Mouse (Mus musculus): ENCODE measurements around the gene Phactr2.
"Not testable (repeated sequence)": the region's sequence is repeated elsewhere in the genome, so short reads cannot be mapped to it uniquely, and the experiment has no call there.

Gene Phactr2

GRCm38 (mm10) chr10:13213956-13214355 lies 260.3 kb downstream of the Phactr2 start:
- DNase-seq (ENCODE audit: low spot score in 2 of 2): no peak

DNA sequence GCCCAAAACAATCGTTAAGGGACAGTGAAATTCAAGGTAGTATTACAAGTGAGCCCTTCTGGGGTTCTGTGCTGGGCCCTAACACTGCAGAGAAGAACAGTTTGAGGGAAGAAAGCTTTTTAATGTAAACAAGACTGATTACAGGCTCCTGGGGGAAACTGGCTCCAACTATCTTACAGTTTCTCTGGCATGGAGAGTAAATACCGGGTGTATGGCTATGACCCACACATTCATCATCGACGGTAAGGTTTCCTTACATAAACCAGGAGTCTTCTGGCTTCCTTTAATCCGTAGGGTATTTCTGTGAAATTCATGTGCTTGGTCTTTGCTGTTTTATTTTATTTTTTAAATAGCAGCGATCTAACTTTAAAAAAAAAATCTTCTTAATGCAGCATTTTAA lies 261.4 kb downstream of the Phactr2 start:
- no peak for DNase-seq (ENCODE audit: low spot score in 2 of 2)

GRCm38 (mm10) chr10:13212326-13212725 lies 261.9 kb downstream of the Phactr2 start:
- DNase-seq (ENCODE audit: low spot score in 2 of 2): no peak

DNA sequence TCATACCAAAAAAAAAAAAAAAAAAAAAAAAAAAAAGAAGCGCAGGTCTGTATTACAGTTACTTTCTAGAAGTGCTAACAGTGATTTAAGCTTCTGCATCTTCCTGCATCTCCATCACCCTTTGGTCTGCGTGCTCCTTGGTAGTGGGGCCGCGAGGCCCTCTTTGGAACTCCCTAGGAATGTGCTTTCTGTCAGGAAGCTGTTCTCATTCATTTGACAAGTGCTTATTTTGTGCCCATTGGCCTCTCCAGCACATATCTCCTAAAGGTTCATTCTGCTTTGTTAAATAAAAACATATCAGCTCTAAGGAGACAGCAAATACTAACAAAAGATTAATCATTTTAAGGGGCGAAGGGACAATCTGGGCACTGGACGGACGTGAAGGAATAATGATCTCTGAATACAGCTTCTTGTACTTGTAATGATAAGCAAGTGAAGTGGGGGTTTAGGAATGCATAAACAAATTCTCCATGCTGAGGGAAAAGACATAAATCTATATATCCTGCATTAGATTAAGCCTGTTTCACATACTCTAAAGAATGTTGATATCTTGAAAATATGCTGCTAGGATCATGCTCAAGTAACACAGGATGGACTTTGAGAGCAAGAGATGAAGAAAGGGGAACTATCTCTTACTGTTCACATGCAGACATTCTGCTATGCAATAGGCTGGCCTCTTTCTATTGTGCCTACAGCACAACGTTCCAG lies 264.1 kb downstream of the Phactr2 start:
- no peak for DNase-seq (ENCODE audit: low spot score in 2 of 2)

- DNase-seq (ENCODE audit: low spot score in 2 of 2): no peak
Measured at GRCm38 (mm10) chr10:13209506-13209905, 264.7 kb downstream of the Phactr2 start.

DNA sequence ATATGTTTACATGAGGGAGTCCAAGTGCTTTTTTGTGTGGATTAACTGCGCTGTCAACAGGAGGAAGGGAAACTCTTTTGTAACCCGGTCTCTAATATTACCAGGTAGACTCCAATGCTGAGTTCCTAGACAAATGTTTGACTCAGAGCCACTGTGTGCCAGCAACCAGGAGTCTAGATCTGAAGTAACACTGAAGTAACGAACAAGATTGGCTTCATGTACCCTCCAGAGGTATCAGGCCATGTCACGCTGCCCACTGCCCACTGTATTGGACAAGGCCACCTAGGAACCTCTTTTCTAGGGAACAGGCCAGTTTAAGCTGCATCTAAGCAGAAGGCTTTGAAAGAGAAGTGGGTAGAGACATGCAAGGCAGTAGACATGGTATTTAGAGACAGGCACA lies 265.2 kb downstream of the Phactr2 start:
- DNase-seq (ENCODE audit: low spot score in 2 of 2): no peak

DNA sequence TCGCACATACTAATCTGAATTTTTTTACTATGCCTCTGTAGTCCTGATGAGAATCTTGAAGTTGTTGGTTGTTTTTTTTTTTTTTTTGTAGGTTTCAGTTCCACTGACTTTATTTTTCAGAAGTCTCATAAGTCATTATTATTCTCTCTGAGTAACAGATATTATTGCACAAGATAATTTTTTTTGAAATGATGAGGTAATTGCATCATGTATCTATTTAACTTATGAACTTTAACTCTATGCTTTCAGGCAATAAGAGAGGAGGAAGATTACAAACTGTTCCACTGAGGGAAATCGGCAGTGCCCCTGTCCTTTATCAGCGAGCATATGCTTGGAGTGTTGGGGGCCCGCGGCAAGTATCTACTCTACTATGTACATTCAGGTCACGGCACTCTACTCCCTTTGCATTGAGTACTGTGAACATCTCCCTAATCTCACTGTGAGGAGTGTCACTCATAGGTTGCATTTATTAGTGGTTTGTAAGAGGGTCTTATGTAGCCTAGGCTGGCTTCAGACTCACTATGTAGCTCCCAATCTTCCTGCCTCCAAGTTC lies 272.4 kb downstream of the Phactr2 start:
- no peak for DNase-seq (ENCODE audit: low spot score in 2 of 2)

DNA sequence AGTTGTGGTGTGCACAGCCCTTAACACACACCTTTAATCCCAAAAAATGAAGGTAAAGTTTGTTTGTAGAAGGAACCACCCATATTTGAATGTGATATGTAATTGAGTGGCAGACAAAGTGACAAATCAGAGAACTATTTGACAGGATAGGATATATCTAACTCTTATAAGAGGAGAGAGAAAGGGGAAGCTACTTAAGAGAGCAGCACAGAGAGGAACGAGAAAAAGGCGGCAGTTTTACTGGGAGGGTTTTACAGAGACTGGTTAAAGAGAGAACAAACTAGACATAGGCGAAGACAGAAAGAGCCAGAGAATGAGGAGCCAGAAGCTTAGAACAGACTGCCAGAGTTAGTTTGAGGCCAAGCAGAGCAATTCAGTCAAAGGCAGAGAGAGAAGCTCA lies 273.4 kb downstream of the Phactr2 start:
- DNase-seq (ENCODE audit: low spot score in 2 of 2): no peak

DNA sequence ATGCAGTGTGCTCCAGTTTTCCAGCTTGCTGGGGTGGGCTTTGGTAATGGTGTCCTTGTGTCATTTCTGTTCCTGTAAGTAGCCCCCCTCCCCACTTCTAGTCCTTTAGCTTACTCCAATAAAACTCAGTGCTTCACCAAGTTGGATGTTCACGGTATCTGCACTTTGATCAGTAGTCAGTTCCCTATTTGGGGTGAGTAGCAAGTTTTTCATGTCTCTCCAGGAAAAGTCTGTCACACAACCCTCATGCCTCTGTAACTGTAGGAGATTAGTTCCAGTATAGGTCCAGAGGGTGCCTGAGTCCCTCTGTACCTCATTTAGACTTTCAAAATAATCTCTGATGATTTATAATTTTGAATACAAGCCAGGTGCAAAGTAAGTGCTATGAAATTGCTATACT lies 275.0 kb downstream of the Phactr2 start:
- DNase-seq (ENCODE audit: low spot score in 2 of 2): no peak

DNA sequence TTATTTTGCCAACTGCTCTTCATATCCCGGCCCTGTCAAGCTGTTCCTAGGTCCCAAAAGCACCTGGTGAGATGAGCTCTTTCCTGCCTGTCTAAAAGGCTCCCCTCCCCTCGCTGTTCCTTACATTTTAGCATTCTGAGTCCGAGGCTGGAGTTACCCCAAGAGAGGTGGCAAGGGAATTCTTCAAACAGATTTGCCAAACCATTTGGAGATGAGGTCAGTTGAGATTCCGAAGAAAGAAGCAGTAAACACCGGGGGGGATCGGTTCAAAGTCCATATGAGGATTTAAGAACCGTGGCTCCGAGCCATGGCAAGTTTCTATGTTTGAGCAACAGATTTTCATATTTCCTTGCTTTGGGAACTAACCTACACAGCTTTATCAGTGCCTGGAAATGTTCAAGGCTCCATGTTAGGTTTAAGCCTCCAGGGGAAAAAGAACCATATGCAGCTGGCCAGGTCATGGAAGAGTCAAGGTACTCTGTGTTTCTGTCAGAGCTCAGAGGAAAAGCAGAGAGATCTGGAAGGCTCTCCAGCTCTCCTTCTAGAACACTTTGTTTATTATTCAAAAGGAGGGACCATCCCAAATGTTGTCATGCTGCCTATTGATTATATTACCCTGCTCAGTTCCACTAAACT lies 277.2 kb downstream of the Phactr2 start:
- DNase-seq (ENCODE audit: low spot score in 2 of 2): no peak

DNA sequence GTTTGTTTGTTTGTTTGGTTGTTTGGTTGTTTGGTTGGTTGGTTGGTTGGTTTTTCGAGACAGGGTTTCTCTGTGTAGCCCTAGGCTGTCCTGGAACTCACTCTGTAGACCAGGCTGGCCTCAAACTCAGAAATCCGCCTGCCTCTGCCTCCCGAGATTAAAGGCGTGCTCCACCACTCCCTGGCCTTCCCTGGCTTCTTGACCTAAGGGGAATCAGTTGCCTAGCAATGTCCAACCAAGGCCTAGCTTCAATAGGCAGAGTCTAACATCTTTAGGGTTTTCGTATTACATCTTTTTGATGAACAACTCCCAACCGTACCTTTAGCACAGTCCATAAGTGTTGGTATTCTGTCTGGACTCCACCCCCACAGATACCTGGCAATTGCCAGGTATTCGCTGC lies 280.7 kb downstream of the Phactr2 start:
- not testable (repeated sequence) for DNase-seq (ENCODE audit: low spot score in 2 of 2)

- DNase-seq (ENCODE audit: low spot score in 2 of 2): peak; percentile 88 to 92
Measured at GRCm38 (mm10) chr10:13192731-13193351, 281.4 kb downstream of the Phactr2 start, which contains the start of gene Ltv1. Gene Ltv1 (minus strand): TSS chr10:13193168.

- DNase-seq (ENCODE audit: low spot score in 2 of 2): no peak
Measured at GRCm38 (mm10) chr10:13189881-13190280, 284.3 kb downstream of the Phactr2 start.

- DNase-seq (ENCODE audit: low spot score in 2 of 2): no peak
Measured at GRCm38 (mm10) chr10:13186754-13187153, 287.5 kb downstream of the Phactr2 start.

GRCm38 (mm10) chr10:13184170-13184766 lies 289.9 kb downstream of the Phactr2 start:
- no peak for DNase-seq (ENCODE audit: low spot score in 2 of 2)

DNA sequence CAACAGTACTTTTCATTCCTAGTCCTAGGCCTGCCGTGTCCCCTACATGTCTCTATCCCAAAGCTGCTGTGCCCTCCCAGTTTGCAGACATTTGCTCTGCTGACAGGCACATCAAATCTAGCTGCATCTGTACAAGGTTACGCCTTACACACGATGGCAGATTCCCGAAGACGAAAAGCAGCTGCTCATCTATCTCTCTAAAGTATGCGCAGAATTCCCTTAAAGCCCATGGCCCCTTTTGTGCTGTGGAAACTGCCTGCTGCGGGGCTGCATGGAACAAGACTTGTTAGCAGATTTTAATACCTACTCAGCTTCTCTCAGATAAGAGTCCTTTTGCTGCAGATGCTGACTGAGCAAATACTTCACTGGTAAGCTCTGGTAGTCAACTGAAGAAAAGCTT lies 294.0 kb downstream of the Phactr2 start:
- no peak for DNase-seq (ENCODE audit: low spot score in 2 of 2)

GRCm38 (mm10) chr10:13177973-13178624 lies 296.1 kb downstream of the Phactr2 start, which contains the start of gene Zc2hc1b:
Gene Zc2hc1b (minus strand): TSS chr10:13178023.
- no peak for DNase-seq (ENCODE audit: low spot score in 2 of 2)

DNA sequence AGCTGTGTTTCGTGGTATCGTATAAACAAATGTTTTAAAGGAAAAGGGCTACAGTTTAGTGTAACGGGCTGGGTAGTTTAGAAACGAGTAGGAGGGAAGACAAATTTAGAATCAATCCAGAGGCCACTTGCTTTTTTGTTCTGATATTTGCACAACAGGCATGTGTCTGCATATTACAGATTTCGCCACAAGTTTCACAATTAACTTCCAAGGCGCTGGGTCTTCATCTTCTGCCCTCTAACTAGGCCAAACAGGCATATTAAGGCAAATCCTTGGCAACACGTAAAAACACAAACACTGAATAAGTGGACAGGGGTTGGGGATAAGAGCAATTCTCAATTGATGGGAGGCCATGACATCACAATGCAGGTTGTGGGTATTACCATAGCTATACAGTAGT lies 298.3 kb downstream of the Phactr2 start:
- DNase-seq (ENCODE audit: low spot score in 2 of 2): no peak

DNA sequence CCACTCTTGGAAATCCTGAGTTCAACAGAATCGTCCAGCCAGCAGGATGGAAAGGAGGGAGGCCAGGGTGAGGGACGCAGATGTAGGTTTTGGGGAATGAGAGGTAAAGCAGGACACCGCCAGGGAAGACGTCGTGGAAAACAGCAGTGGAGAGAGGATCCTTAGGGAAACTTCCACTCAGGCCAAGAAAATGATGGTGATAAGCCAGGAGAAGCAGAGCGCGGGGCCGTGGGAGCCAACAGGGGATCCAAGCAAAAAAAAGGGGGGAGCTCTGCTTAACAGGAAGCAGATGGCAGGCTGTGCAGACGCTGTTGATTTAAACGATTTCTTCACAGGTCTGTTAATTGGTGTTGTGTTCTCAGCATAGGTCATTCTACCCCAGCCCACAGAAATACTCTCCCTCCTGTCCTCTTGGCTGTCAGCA lies 301.4 kb downstream of the Phactr2 start:
- DNase-seq (ENCODE audit: low spot score in 2 of 2): no peak

DNA sequence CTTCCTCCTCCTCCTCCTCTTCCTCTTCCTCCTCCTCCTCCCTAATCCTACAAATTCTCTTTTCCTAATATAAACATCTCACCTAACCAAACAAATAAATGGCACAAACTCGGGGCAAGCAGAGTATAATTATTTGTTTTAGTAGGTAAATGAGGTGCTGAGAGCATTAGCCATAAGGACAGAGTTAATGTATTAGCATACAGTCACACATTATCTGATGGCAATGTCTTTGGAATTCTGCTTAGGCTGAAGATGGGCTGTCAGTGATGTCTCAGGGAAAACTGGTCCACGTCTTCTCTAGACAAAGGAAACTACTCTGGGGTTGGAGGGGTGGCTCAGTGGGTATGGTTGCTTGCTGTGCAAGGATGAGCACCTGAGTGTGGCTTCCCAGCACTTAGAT lies 302.8 kb downstream of the Phactr2 start:
- DNase-seq (ENCODE audit: low spot score in 2 of 2): no peak

GRCm38 (mm10) chr10:13170739-13171448 lies 303.3 kb downstream of the Phactr2 start:
- no peak for DNase-seq (ENCODE audit: low spot score in 2 of 2)
